Mouse (Mus musculus) intestine, embryonic 14.5 days (tissue): Measurements from ENCODE around the gene Rbsn. TPM values are rescaled to one million over a fixed set of nuclear protein-coding genes. Genes with fewer than 3 reads are reported as not detected.

ENCODE experiments used
- ATAC-seq: fragments of 200-750 bp; cut with Nextera tagmentation; replicated peaks from 2 replicates; pipeline ENCODE4 v1.8.0; 2017; ENCODE audit warnings: low read depth, moderate number of reproducible peaks, moderate TSS enrichment, moderate library complexity; ENCODE audit not compliant: low FRiP score, low TSS enrichment
- DNase-seq: peaks from one replicate; pipeline ENCODE4 v3.0.0-alpha.2; 2018; ENCODE audit warnings: low spot score
- H3K27ac ChIP-seq: fragments of 300-500 bp; sonication (generic); 2 replicates; pipeline ENCODE4 v1.5.1; 2014; ENCODE audit warnings: low read depth, mild to moderate bottlenecking, control low read depth
- H3K27me3 ChIP-seq: fragments of 300-500 bp; sonication (generic); replicated peaks from 2 replicates; pipeline ENCODE4 v1.6.1; 2014; ENCODE audit warnings: low read length, control low read depth; ENCODE audit not compliant: control insufficient read depth, insufficient read depth
- H3K36me3 ChIP-seq: fragments of 300-500 bp; sonication (generic); 2 replicates; pipeline ENCODE4 v1.6.1; 2014; ENCODE audit warnings: low read length, control low read depth; ENCODE audit not compliant: control insufficient read depth, insufficient read depth
- H3K4me1 ChIP-seq: fragments of 300-500 bp; sonication (generic); replicated peaks from 2 replicates; pipeline ENCODE4 v1.6.1; 2014; ENCODE audit warnings: low read length, control low read depth, mixed read lengths; ENCODE audit not compliant: control insufficient read depth, insufficient read depth
- H3K4me2 ChIP-seq: fragments of 300-500 bp; sonication (generic); 2 replicates; pipeline ENCODE4 v1.6.1; 2014; ENCODE audit warnings: low read length
- H3K4me3 ChIP-seq: fragments of 300-500 bp; sonication (generic); 2 replicates; pipeline ENCODE4 v1.5.1; 2014; ENCODE audit warnings: low read depth, low read length, control low read depth, mixed read lengths
- H3K9ac ChIP-seq: fragments of 300-500 bp; sonication (generic); 2 replicates; pipeline ENCODE4 v1.6.1; 2014; ENCODE audit warnings: mild to moderate bottlenecking, low read length
- H3K9me3 ChIP-seq: fragments of 300-500 bp; sonication (generic); 2 replicates; pipeline ENCODE4 v1.6.1; 2016; ENCODE audit warnings: low read length, control low read depth; ENCODE audit not compliant: control insufficient read depth
- WGBS: fragments of 180-500 bp; shearing (Covaris S2); extraction: QIAGEN DNeasy Blood & Tissue Kit; methylation state at CpG from one replicate; pipeline ENCODE4 v1.1.7; 2014; 5-methylcytosine and 5-hydroxymethylcytosine counted together
- polyA plus RNA-seq: library from polyadenylated mRNA; unstranded; fragments of >200 nt; fragmentation: Nextera tagmentation; extraction: Ambion mirVana; gene quantifications from 2 replicates; pipeline ENCODE4 v1.2.1, GENCODE M21; 2014

The Rbsn gene
- polyA plus RNA-seq, 1 experiment from 2014 or later: 19.7 TPM

DNA sequence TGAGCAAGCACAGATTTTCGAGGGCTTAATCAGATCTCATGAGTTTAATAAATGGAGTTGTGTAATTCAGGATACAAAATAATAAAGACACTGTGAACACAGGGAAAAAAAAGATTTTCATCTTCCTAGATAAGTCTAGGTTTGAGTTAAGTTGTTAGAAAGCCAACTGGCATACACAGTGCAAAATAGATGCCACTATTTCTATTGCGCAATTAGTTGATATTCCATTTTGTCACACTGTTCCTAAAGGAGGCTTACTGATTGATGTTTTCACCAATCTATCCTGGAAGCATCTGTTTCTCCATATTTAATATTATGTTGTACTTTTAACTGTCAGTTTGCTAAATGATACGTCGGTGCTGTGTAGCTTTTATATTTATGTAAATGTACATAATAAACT lies 68.8 kb downstream of the Rbsn start:
- no peak for ATAC-seq
- H3K36me3 ChIP-seq: peaks cover 42% of the 10 kb centered on the region
- WGBS: 94% methylated on average over 4 of the region's 4 CpGs

More for the DNA sequence above, 68.8 kb downstream of the Rbsn start:
- no peak for DNase-seq
- H3K27ac ChIP-seq: no peak overlapping the region
- no peaks in the 10 kb centered on the region for H3K27me3 ChIP-seq
- no peaks in the 10 kb centered on the region for H3K9me3 ChIP-seq
- H3K9ac ChIP-seq: no peak overlapping the region
- H3K4me2 ChIP-seq: no peak overlapping the region
- no peak overlapping the region for H3K4me3 ChIP-seq
- no peaks in the 10 kb centered on the region for H3K4me1 ChIP-seq

Other genes starting within 250 kb of the Rbsn start
- gene Fgd5, start 236.0 kb downstream of the Rbsn start, polyA plus RNA-seq: 5.5 and 6.4 TPM in 2 replicates
- 19.9 and 22.8 TPM in 2 replicates for gene Nr2c2, start 123.5 kb downstream of the Rbsn start, polyA plus RNA-seq
- 78.0 and 87.7 TPM in 2 replicates for gene Mrps25, start 30.9 kb downstream of the Rbsn start, polyA plus RNA-seq
- 2.8 and 3.8 TPM in 2 replicates for gene Trh, start 29.7 kb upstream of the Rbsn start, polyA plus RNA-seq